Mouse (Mus musculus) ES-Bruce4 (cell line): ENCODE measurements around the gene Slc45a3.

Experiments used
- CTCF ChIP-seq: IDR thresholded peaks from one replicate; pipeline ENCODE4 v1.8.1; 2011; ENCODE audit warnings: low read depth, low read length
- POLR2A ChIP-seq: IDR thresholded peaks from one replicate; pipeline ENCODE4 v1.8.1; 2011; ENCODE audit warnings: low read length; ENCODE audit not compliant: insufficient read depth

DNA sequence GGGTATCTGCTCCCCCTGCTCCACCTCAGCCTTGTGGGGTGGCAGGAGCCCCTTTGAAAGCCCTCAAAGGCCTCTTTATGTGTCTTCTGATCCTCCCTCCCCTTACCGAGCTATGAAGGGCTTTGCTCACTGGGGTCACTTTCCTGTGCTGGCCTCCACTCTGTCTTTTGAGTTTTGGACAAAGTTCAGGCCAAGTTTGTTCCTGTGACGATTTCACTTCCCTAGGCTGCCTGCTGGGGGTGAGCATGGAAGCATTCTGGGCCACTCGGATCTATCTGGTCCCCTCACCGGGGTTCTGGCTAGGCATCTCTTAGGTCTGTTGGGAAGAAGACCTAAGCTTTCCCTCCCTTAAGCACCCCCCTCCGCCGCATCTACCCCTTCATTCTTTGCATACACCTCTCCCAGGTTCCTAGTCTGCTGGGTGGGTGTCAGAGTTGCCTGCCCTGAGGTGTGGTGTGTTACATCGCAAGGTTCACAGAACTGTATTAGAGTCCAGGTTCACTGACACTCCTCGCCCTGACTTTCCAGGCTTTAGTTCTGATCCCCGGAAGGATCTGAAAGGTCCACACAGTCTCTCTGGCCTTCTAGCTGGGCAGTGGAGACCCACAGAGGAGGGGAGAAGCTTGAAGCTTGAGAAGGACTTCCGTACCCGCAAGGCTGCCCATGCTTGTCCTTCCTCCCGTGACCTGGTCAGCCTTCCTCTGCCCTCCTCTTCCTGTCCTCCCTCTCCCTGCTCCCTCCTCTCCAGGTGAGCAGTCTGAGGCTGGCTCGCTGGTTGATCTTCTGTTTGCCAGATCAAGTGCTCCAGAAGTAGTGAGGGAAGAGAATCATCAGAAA lies 9.9 kb downstream of the Slc45a3 start:
- no peak for TF ChIP-seq POLR2A
- no peak for TF ChIP-seq CTCF
